Mouse (Mus musculus): ENCODE data around the gene Fancc.

DNA sequence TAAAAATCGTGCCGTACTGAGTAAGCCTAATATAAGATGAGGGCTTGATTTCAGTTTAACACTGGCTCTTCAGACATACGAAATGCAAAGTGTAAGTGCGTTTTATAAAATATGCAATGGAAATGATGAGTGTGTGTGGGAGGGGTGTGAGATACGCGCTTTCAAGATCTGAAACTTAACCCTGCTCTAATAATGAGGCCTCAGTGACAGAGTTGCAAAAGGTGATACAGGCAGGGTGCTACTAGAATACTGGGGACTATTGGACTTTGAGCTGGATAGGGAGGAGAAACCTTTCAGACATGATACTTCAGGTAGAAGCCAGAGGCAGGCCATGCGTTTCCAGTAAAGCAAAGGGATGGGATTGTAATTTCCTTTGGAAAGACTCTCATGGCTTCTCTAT, 259.0 kb downstream of the Fancc start:
- no peak for TF ChIP-seq GATA1 (IDR thresholded peaks at IDR 0.05; ENCODE audit: borderline replicate concordance, low read length)
- TF ChIP-seq FLI1 (IDR thresholded peaks at IDR 0.05; ENCODE audit: low read length): no peak
